Mouse (Mus musculus): ENCODE results near the gene Tango6. TPM values are rescaled to one million over a fixed set of nuclear protein-coding genes. Genes with fewer than 3 reads are reported as not detected.

Tango6 gene
- polyA plus RNA-seq, 1 experiment from 2014 or later = 12.4 TPM

DNA sequence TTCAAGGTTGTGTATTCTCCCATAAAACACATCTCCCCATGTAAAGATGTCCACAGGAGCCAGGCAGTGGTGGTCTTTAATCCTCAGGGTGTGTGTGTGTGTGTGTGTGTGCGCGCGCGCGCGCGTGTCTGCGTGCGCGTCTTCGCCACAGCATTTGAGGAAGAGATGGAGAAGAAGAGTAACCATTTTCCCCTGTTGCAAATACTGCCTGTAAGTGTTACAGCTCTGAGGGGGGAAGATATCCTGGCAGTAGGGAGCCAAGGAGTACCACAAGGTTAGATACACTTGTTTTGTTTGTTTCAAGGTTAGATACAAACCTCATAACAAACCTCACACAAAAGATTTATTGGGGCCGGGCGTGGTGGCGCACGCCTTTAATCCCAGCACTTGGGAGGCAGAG is 8.6 kb upstream of the Tango6 start:
- H3K4me1 ChIP-seq (replicated peaks; ENCODE audit: control insufficient read depth, insufficient read depth, low read length) = no peaks in the 10 kb centered on the region
- no peak overlapping the region for H3K4me3 ChIP-seq (ENCODE audit: low read depth, low read length)
- no peak overlapping the region for H3K4me2 ChIP-seq (ENCODE audit: low read depth, low read length, severe bottlenecking)
- H3K27ac ChIP-seq (ENCODE audit: low read depth, low read length) = no peak overlapping the region
- no peaks in the 10 kb centered on the region for H3K27me3 ChIP-seq (ENCODE audit: control insufficient read depth, insufficient read depth, low read length)
- ATAC-seq (replicated peaks; ENCODE audit: low FRiP score) = no peak
- WGBS = 99% methylated on average over 15 of the region's 15 CpGs
- no peak overlapping the region for H3K9ac ChIP-seq (ENCODE audit: low read length)
- no peaks in the 10 kb centered on the region for H3K9me3 ChIP-seq (ENCODE audit: control insufficient read depth, low read length)
- H3K36me3 ChIP-seq (ENCODE audit: control insufficient read depth, insufficient read depth, low read length) = no peaks in the 10 kb centered on the region
- peak; percentile 22 for DNase-seq (ENCODE audit: low spot score)

DNA sequence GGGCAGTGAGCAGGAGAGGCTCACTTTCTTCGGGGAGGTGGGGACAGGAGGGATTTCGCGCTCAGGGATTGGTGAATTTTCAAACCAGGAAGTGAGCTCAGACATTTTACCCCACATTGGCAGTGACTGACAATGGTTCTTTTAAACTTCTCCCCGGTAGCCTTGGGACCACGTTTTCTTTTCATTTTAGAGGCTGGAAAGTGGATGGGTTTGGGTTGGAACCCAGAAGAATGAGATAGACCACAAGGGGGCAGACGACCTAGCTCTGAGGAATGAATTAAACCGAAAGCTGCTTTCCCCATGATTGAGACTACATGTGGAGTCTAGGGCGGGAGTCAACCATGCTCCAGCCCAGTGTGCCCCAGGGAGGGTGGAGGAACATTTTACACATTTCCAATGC is 8.0 kb upstream of the Tango6 start:
- no peaks in the 10 kb centered on the region for H3K4me1 ChIP-seq (replicated peaks; ENCODE audit: control insufficient read depth, insufficient read depth, low read length)
- 74% methylated on average over 8 of the region's 8 CpGs for WGBS
- DNase-seq (ENCODE audit: low spot score) = peak; percentile 30
- no peak overlapping the region for H3K4me2 ChIP-seq (ENCODE audit: low read depth, low read length, severe bottlenecking)
- no peaks in the 10 kb centered on the region for H3K27me3 ChIP-seq (ENCODE audit: control insufficient read depth, insufficient read depth, low read length)
- no peak overlapping the region for H3K27ac ChIP-seq (ENCODE audit: low read depth, low read length)
- H3K9me3 ChIP-seq (ENCODE audit: control insufficient read depth, low read length) = no peaks in the 10 kb centered on the region
- no peaks in the 10 kb centered on the region for H3K36me3 ChIP-seq (ENCODE audit: control insufficient read depth, insufficient read depth, low read length)
- H3K4me3 ChIP-seq (ENCODE audit: low read depth, low read length) = no peak overlapping the region
- no peak for ATAC-seq (replicated peaks; ENCODE audit: low FRiP score)
- H3K9ac ChIP-seq (ENCODE audit: low read length) = no peak overlapping the region

DNA sequence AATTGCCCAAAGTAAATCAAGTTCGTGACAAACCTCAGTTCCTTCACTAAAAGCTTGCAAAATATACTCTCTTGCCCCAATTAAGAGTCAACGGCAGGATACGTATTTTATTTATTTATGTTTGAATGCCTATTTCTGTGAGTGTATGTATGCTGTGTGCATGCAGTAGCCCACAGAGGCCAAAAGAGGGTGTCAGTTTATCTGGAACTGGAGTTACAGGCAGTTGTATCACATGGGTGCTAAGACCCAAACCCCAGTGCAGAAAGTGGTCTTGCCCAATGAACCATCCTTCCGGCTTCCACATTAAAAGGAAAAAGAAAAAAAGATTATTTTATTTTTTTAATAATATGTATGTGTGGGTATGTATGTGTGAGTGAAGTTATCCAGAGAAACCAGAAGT is 1.5 kb downstream of the Tango6 start:
- H3K9me3 ChIP-seq (ENCODE audit: control insufficient read depth, low read length) = peaks cover 3% of the 10 kb centered on the region; the same call in 1 of the 2 replicates
- WGBS = 91% methylated on average over 4 of the region's 4 CpGs
- H3K4me1 ChIP-seq (replicated peaks; ENCODE audit: control insufficient read depth, insufficient read depth, low read length) = no peaks in the 10 kb centered on the region
- no peaks in the 10 kb centered on the region for H3K27me3 ChIP-seq (ENCODE audit: control insufficient read depth, insufficient read depth, low read length)
- no peak overlapping the region for H3K4me3 ChIP-seq (ENCODE audit: low read depth, low read length)
- H3K9ac ChIP-seq (ENCODE audit: low read length) = no peak overlapping the region
- DNase-seq (ENCODE audit: low spot score) (no peak), ATAC-seq (replicated peaks; ENCODE audit: low FRiP score) (no peak)
- H3K4me2 ChIP-seq (ENCODE audit: low read depth, low read length, severe bottlenecking) = no peak overlapping the region
- H3K27ac ChIP-seq (ENCODE audit: low read depth, low read length) = no peak overlapping the region
- H3K36me3 ChIP-seq (ENCODE audit: control insufficient read depth, insufficient read depth, low read length) = no peaks in the 10 kb centered on the region

DNA sequence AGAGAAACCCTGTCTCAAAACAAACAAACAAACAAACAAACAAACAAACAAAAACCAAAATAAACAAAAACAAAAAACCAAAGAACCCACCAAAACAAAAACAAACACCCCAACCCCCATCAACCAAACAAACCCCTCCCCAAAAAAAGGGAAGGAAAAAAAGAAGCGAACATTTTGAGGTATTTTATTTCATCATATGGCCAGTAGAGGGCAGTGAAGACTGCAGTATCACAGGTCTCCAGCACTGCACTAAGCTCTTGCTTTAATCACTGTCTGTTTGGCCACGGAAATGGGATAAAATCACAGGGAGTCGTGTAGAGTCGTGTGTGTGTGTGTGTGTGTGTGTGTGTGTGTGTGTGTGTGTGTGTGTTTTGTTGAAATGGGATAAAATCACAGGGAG is 4.6 kb downstream of the Tango6 start:
- no peaks in the 10 kb centered on the region for H3K9me3 ChIP-seq (ENCODE audit: control insufficient read depth, low read length)
- no peak overlapping the region for H3K27ac ChIP-seq (ENCODE audit: low read depth, low read length)
- no peaks in the 10 kb centered on the region for H3K36me3 ChIP-seq (ENCODE audit: control insufficient read depth, insufficient read depth, low read length)
- WGBS = 18% methylated on average over 4 of the region's 4 CpGs
- no peak overlapping the region for H3K4me3 ChIP-seq (ENCODE audit: low read depth, low read length)
- no peak for DNase-seq (ENCODE audit: low spot score)
- H3K27me3 ChIP-seq (ENCODE audit: control insufficient read depth, insufficient read depth, low read length) = no peaks in the 10 kb centered on the region
- ATAC-seq (replicated peaks; ENCODE audit: low FRiP score) = no peak
- H3K4me1 ChIP-seq (replicated peaks; ENCODE audit: control insufficient read depth, insufficient read depth, low read length) = no peaks in the 10 kb centered on the region
- H3K4me2 ChIP-seq (ENCODE audit: low read depth, low read length, severe bottlenecking) = no peak overlapping the region
- no peak overlapping the region for H3K9ac ChIP-seq (ENCODE audit: low read length)

DNA sequence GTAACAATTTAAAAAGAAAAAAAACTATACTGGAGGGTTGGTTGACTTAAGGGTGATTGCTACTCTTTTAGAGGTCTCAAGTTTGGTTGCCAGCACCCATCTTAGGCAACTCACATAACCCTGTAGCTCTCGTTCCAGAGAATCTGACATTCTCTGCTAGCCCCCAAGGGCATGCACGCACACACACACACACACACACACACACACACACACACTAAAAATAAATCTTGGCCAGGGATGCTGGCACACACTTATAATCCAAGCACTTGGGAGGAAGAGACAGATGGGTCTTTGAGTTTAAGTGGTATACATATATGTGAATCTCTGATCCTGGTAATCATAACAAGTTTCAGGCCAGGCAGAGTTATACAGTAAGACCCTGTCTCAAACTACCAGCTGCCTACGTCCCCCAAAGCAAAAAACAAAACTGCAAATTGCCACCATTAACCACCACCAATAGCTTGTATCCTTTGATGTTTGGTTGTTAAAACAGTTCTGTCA is 14.9 kb downstream of the Tango6 start:
- H3K9ac ChIP-seq (ENCODE audit: low read length) = no peak overlapping the region
- no peak overlapping the region for H3K4me3 ChIP-seq (ENCODE audit: low read depth, low read length)
- no peak overlapping the region for H3K27ac ChIP-seq (ENCODE audit: low read depth, low read length)
- no peak overlapping the region for H3K4me2 ChIP-seq (ENCODE audit: low read depth, low read length, severe bottlenecking)
- no peaks in the 10 kb centered on the region for H3K4me1 ChIP-seq (replicated peaks; ENCODE audit: control insufficient read depth, insufficient read depth, low read length)
- H3K36me3 ChIP-seq (ENCODE audit: control insufficient read depth, insufficient read depth, low read length) = no peaks in the 10 kb centered on the region
- WGBS = 93% methylated on average over 3 of the region's 3 CpGs
- H3K9me3 ChIP-seq (ENCODE audit: control insufficient read depth, low read length) = no peaks in the 10 kb centered on the region
- ATAC-seq (replicated peaks; ENCODE audit: low FRiP score) (no peak), DNase-seq (ENCODE audit: low spot score) (no peak)
- no peaks in the 10 kb centered on the region for H3K27me3 ChIP-seq (ENCODE audit: control insufficient read depth, insufficient read depth, low read length)

DNA sequence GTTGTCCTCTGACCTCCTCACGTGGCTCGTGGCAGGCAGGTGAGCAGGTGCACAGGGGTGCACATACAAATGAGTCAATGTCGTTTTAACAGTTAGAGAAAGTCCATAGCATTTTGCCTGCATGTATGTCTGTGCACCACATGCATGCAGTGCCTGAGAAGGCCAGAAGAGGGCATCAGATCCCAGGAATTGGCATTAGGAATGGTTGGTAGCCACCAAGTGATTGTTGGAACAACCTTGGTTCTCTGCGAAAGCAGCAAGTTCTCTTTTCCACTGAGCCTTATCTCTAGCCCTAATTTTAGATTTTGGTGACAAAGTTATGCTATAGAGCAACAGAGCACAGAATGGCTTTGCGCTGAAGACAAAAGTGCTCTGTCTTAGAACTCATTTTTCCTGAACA is 16.7 kb downstream of the Tango6 start:
- ATAC-seq (replicated peaks; ENCODE audit: low FRiP score) (no peak), DNase-seq (ENCODE audit: low spot score) (peak; percentile 81)
- Histone ChIP-seq H3K27me3 (ENCODE audit: control insufficient read depth, insufficient read depth, low read length) (no peaks in the 10 kb centered on the region), H3K4me3 (ENCODE audit: low read depth, low read length) (no peak overlapping the region), H3K9ac (ENCODE audit: low read length) (no peak overlapping the region), H3K27ac (ENCODE audit: low read depth, low read length) (no peak overlapping the region), H3K9me3 (ENCODE audit: control insufficient read depth, low read length) (no peaks in the 10 kb centered on the region), H3K4me2 (ENCODE audit: low read depth, low read length, severe bottlenecking) (no peak overlapping the region), H3K36me3 (ENCODE audit: control insufficient read depth, insufficient read depth, low read length) (no peaks in the 10 kb centered on the region), H3K4me1 (replicated peaks; ENCODE audit: control insufficient read depth, insufficient read depth, low read length) (no peaks in the 10 kb centered on the region)
- 77% methylated on average over 5 of the region's 5 CpGs for WGBS

DNA sequence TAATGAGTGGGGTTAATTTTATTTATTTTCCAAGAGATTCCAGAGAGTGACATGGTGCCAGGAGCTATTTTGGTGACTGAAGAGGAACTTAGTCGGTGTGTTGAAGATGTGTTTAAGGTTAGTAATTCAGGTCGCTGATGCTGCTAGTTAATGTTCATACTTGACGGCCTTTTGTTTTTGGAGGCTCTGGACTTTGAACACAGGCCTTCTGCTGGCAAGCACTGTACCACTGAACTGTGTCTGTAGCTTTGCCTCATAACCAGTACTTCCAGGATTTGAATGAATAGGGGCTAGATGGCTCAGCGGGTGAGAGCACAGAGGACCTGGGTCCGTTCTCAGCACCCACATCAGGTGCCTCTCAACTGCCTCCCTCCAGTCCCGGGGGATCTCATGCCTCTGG is 17.3 kb downstream of the Tango6 start:
- Histone ChIP-seq H3K4me3 (ENCODE audit: low read depth, low read length) (no peak overlapping the region), H3K27ac (ENCODE audit: low read depth, low read length) (no peak overlapping the region), H3K4me2 (ENCODE audit: low read depth, low read length, severe bottlenecking) (no peak overlapping the region), H3K9me3 (ENCODE audit: control insufficient read depth, low read length) (no peaks in the 10 kb centered on the region), H3K4me1 (replicated peaks; ENCODE audit: control insufficient read depth, insufficient read depth, low read length) (no peaks in the 10 kb centered on the region), H3K27me3 (ENCODE audit: control insufficient read depth, insufficient read depth, low read length) (no peaks in the 10 kb centered on the region), H3K36me3 (ENCODE audit: control insufficient read depth, insufficient read depth, low read length) (no peaks in the 10 kb centered on the region), H3K9ac (ENCODE audit: low read length) (no peak overlapping the region)
- DNase-seq (ENCODE audit: low spot score) = no peak
- 96% methylated on average over 6 of the region's 6 CpGs for WGBS
- ATAC-seq (replicated peaks; ENCODE audit: low FRiP score) = no peak

DNA sequence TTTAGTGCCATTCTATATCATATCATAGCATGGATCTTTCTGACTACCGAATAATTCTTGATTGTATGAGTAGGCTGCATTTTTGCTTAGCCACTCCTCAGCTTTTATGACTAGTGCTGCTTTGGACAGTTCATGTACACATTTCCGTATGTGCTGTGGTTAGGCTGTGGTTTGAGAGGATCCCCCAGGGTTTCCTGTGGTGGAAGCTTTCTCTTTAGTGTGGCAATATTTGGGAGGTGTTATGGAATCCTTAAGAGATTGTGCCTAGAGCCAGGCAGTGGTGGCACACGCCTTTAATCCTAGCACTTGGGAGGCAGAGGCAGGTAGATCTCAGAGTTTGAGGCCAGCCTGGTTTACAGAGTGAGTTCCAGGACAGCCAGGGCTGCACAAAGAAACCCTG is 18.5 kb downstream of the Tango6 start:
- DNase-seq (ENCODE audit: low spot score) (no peak), ATAC-seq (replicated peaks; ENCODE audit: low FRiP score) (no peak)
- Histone ChIP-seq H3K27ac (ENCODE audit: low read depth, low read length) (no peak overlapping the region), H3K4me1 (replicated peaks; ENCODE audit: control insufficient read depth, insufficient read depth, low read length) (no peaks in the 10 kb centered on the region), H3K9ac (ENCODE audit: low read length) (no peak overlapping the region), H3K9me3 (ENCODE audit: control insufficient read depth, low read length) (no peaks in the 10 kb centered on the region), H3K27me3 (ENCODE audit: control insufficient read depth, insufficient read depth, low read length) (no peaks in the 10 kb centered on the region), H3K36me3 (ENCODE audit: control insufficient read depth, insufficient read depth, low read length) (no peaks in the 10 kb centered on the region), H3K4me2 (ENCODE audit: low read depth, low read length, severe bottlenecking) (no peak overlapping the region), H3K4me3 (ENCODE audit: low read depth, low read length) (no peak overlapping the region)
- WGBS = 98% methylated on average over 3 of the region's 3 CpGs

DNA sequence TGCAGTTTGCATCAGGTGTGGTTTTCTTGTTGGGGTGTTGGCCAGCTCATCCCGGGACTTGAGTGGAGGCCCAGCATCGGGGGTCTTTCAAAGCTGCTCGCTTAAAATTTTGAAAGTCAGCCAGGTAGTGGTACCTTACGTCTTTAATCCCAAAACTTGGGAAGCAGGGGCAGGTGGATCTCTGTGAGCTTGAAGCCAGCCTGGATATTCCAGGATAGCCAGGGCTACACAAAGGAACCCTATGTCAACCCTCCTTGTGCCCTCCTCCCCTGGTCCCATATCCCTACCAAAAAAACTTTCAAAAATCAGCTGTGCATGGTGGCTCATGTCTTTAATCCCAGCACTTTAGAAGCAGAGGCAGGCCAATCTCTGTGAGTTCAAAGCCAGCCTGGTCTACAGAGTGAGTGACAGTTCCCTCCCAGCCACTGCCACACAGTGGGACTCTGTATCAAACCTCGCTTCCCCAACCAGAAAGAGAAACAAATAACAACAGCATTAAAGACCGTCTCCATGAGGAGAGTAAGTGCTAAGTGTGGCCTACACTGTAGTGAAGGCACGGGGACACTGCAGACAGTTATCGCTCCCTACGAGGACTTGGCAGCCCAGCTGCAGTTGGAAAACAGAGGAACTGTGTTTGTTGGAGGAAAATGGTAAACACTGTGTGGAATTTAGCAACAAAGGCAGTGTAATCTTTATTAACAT is 21.5 kb downstream of the Tango6 start:
- Histone ChIP-seq H3K4me2 (ENCODE audit: low read depth, low read length, severe bottlenecking) (no peak overlapping the region), H3K4me3 (ENCODE audit: low read depth, low read length) (no peak overlapping the region), H3K9ac (ENCODE audit: low read length) (no peak overlapping the region), H3K4me1 (replicated peaks; ENCODE audit: control insufficient read depth, insufficient read depth, low read length) (no peaks in the 10 kb centered on the region), H3K27ac (ENCODE audit: low read depth, low read length) (no peak overlapping the region), H3K36me3 (ENCODE audit: control insufficient read depth, insufficient read depth, low read length) (no peaks in the 10 kb centered on the region), H3K9me3 (ENCODE audit: control insufficient read depth, low read length) (no peaks in the 10 kb centered on the region), H3K27me3 (ENCODE audit: control insufficient read depth, insufficient read depth, low read length) (no peaks in the 10 kb centered on the region)
- 90% methylated on average over 9 of the region's 9 CpGs for WGBS
- no peak for ATAC-seq (replicated peaks; ENCODE audit: low FRiP score)
- DNase-seq (ENCODE audit: low spot score) = no peak

Measured in forebrain, embryonic 11.5 days (tissue).